Mouse (Mus musculus): ENCODE data around the gene Cdt1. TPM values are rescaled to one million over a fixed set of nuclear protein-coding genes. Genes with fewer than 3 reads are reported as not detected.

Cdt1 gene
- total RNA-seq, 2 experiments from 2014 or later = 1.2 to 1.8 TPM

- DNase-seq (ENCODE audit: low spot score in 2 of 2) = no peak
These were observed 5.8 kb downstream of the Cdt1 start for GRCm38 (mm10) chr8:122573577-122573976.

GRCm38 (mm10) chr8:122574264-122574663, 6.4 kb downstream of the Cdt1 start:
- DNase-seq (ENCODE audit: low spot score in 2 of 2) = no peak

DNA sequence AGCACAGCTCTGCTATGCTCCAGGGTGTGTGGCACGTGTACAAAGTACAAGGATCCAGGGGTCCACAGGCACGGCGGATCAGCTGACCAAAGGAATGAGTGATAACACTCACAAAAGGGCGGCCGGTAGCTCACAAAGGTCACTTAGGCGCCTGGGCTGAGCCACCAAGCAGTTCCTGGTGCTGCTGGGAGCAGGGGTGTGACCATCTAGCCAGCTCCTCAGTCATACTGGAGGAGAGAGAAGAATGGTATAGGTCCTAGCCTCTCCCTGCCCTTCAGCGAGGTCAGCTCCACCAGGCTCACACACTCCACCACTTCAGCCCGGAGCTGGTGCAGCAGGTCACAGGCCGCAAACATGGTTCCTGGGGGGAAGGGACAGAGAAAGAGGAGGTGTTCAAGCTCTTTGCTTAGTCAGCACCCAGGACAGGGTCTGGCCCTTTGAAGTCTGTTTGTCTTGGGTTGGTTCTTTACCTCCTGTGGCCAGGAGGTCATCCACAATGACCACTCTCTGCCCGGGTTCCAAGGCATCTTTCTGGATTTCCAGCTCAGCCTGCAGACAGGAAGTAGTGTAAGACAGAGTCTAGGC, 6.9 kb downstream of the Cdt1 start:
- DNase-seq (ENCODE audit: low spot score in 2 of 2) = no peak

- no peak for DNase-seq (ENCODE audit: low spot score in 2 of 2)
These were observed 7.5 kb downstream of the Cdt1 start for GRCm38 (mm10) chr8:122575286-122575685.

- no peak for DNase-seq (ENCODE audit: low spot score in 2 of 2)
These were observed 8.2 kb downstream of the Cdt1 start for GRCm38 (mm10) chr8:122575735-122576647.

- peak; percentile 94 to 95 for DNase-seq (ENCODE audit: low spot score in 2 of 2)
These were observed 8.8 kb downstream of the Cdt1 start, which contains the start of gene Aprt for GRCm38 (mm10) chr8:122576648-122577022. Gene Aprt, minus strand, starts transcription at chr8:122576909.

- no peak for DNase-seq (ENCODE audit: low spot score in 2 of 2)
These were observed 9.3 kb downstream of the Cdt1 start for GRCm38 (mm10) chr8:122577116-122577515.

DNA sequence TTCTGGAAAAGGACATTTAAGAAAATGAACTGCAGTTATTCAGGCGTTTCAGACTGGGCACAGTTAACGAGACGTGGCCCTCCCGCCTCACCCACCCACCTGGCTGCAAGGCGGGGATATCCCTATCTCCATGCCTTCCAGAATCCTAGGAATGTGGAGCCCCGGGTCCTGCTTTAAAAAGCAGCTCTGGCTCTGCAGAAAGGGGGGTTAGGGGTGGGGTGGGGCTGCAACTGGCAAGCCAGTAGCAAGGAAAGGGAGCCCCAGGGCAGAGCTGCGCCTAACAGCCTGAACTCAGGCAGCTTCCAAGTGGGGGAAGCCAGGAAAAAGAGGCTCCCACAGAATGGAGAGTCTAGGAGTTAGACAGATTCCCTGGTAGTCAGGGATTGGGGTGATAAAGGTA, 11.4 kb downstream of the Cdt1 start:
- no peak for DNase-seq (ENCODE audit: low spot score in 2 of 2)

DNA sequence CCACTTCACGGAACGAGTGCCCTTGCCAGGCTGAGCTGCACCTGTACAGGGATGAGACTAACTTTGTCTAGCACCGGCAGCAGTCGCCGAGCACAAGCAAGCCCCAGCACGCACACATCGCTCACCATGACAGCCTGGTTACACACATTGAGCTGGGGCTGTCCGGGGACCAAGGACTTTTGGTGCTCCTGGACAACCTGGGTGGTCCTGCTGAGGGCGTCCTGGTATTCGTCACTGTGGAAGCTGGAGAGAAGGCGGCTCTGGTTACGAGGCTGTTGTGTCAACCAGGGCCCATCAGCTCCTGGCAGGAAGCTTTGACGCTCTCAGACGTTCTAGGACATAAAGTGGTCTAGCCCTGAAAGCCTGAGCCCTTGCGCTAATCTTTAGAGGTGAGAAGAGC, 13.1 kb downstream of the Cdt1 start:
- DNase-seq (ENCODE audit: low spot score in 2 of 2) = no peak

DNA sequence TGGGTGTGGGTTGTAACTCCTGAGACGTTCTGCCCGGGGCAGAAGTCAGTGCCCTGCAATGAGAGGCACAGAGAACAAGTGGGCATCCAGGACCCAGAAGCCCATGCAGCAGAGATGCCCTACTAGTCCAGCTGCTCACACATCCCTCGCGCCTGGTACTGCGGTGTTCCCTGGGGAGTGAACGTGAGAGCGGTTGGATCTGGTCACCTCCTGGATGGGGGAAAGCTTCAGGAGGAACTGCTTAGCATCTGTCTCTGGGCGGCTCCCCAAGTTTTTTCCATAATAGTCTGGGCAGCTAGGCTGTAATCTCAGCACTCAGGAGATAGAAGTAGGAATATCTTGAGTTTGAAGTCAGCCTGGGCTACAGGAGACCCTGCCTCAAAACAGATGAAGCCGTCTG, 17.2 kb downstream of the Cdt1 start:
- DNase-seq (ENCODE audit: low spot score in 2 of 2) = no peak

DNA sequence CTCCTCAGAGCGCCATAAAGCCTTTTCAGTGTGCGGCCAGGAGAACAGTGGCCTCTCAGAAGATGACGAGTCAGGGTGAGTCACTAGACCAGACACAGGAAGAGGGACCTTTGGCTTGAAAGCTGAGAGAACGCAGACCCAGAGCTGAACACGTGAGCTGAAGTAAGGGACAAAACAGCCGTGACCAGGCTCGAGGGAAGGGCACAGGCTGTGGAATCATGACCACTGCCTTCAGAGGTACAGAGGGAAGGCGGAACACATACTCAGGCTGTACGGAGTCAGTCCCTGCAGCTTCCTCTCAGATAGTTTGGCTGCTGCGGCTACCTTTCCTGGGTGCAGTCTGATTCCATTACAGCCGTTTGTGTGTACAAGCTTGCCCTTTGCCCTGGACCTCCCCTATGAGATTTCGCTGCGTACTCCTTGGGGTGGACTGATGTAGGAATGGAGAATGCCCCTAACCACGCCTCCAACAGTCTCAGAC, 17.6 kb downstream of the Cdt1 start:
- no peak for DNase-seq (ENCODE audit: low spot score in 2 of 2)

- no peak for DNase-seq (ENCODE audit: low spot score in 2 of 2)
These were observed 18.4 kb downstream of the Cdt1 start for GRCm38 (mm10) chr8:122586171-122586570.

DNA sequence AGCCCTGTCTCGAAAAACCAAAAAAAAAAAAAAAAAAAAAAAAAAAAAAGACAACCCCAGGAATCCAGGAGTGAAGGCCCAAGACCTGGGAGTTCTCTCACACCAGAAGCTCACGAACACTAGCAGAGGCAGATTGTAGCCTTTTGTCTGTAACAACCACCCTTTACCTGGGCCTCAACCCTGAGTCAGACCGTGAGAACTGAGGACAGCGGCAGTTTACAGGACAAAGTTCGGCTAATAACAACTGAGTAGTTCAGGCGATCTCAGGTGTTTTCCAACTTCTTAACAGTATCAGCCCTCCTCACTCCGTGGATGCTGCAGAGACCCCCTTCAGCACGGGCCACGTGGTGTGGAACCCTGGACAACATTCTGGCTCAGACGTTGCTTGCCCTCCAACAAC, 18.9 kb downstream of the Cdt1 start:
- no peak for DNase-seq (ENCODE audit: low spot score in 2 of 2)

GRCm38 (mm10) chr8:122593240-122593639, 25.4 kb downstream of the Cdt1 start:
- no peak for DNase-seq (ENCODE audit: low spot score in 2 of 2)

DNA sequence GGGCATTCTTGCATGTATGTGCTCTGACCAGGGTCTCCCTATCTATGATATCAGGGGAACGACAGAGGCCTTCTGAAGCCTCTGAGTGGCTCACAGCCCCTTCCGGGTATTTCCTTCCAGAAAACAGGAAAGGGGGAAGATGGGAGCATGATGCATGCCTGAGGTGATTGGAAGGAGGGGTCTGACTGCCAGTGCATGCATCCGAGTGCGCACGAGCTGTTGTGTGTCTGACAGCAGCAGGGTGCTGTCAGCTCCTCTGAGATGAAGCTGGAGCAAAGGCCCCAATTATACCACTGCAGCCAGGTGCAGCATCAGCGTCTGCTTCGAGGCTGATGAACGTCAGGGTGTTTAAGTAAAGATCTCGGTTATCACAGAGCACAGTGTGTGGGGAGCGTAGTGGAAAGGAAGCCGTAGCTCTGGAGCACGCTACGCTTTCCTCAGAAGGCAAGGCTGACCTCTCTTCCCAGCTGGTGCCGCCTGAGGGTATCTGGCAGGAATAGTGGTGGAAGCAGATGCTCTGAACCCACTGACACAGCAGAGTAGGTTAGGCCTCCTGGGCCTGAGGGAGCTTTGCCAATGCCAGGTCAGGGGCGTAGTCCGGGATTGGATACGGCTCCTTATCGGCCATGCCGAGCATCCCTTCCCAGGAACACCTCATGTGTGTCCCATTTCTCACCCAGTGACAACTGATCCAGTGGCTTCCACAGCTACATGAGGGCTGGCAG, 26.1 kb downstream of the Cdt1 start:
- DNase-seq (ENCODE audit: low spot score in 2 of 2) = no peak

DNA sequence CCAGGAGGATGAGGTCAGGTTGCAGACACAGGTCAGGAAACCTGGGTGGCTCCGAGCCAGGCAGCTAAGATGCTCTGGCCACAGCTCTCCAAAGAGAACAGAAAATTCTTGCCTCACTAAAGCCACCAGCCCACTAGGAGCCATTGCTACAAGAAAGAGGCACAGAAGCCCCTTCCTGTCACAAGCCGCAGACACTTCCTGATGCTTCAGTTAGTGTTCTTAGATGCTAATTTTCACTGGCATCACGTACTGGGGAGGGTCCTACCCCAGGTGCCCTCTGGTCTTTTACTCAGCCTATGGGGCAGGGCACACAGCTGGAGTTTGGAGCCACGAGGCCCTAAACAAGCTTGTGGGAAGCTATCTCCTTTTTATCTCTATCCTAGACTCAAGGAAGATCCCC, 28.2 kb downstream of the Cdt1 start:
- no peak for DNase-seq (ENCODE audit: low spot score in 2 of 2)

DNA sequence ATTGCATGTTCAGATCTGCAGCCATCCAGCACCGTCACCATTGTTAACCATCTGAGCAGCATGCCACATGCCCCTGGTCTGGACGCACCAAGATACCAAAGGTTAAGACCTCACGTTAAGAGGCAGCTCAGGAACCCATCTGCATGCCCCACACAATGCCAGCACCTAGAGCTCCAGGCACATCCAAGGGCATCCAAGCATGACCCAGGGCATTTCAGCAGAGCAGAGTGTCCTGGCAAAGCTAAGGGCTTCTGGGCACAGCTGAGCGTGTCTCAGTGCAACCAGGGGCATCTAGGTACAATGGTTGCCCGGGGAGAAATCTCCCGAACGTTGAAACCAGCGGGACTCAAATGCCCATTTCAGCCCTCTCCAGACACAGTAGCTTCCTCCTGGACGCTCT, 32.9 kb downstream of the Cdt1 start:
- no peak for DNase-seq (ENCODE audit: low spot score in 2 of 2)

GRCm38 (mm10) chr8:122604640-122605039, 36.8 kb downstream of the Cdt1 start:
- DNase-seq (ENCODE audit: low spot score in 2 of 2) = no peak

GRCm38 (mm10) chr8:122605367-122605766, 37.6 kb downstream of the Cdt1 start:
- no peak for DNase-seq (ENCODE audit: low spot score in 2 of 2)

DNA sequence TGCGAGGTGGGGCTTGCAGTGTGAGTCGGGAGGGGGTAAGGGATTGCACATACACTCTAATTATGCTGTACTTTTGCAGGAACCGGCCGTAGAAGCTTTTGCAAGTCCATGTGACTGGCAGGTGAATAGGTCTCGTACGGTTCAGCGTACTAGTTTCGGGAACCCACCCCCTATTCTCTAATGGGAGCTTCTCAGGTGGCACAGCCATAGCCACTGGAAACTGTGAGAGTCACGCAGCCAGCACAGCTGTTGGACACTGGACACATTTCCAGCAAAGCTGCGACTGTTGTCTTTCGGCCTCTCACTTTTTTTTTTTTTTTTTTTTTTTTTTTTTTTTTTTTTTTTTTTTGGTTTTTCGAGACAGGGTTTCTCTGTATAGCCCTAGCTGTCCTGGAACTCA, 39.0 kb downstream of the Cdt1 start:
- DNase-seq (ENCODE audit: low spot score in 2 of 2) = no peak

DNA sequence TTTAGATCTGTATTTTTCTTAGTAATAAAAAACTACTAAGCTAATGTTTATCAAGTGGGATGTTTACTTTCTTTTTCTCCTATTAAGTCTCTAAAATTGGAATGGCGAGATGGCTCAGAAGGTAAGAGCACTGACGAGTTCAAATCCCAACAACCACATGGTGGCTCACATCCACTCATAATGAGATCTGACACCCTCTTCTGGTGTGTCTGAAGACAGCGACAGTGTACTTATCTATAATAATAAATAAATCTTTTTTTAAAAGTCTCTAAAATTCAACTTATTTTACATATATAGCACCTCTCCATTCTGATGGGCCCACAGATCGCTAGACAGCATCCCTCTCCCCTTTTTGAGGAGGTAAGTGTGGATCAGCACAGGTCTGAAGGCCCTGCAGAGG, 42.4 kb downstream of the Cdt1 start:
- DNase-seq (ENCODE audit: low spot score in 2 of 2) = no peak

All from layer of hippocampus, adult 18-20 months (tissue).